Mouse (Mus musculus) heart, postnatal 0 days (tissue): ENCODE results near the gene Adgrd1.

Experiments
- CTCF ChIP-seq: IDR thresholded peaks from 2 replicates; pipeline ENCODE4 v1.5.1; 2016; ENCODE audit warnings: antibody characterized with exemption, control low read depth, low read depth
- EP300 ChIP-seq: IDR thresholded peaks from 2 replicates; pipeline ENCODE4 v1.6.1; 2016; ENCODE audit warnings: antibody characterized with exemption, low read depth

DNA sequence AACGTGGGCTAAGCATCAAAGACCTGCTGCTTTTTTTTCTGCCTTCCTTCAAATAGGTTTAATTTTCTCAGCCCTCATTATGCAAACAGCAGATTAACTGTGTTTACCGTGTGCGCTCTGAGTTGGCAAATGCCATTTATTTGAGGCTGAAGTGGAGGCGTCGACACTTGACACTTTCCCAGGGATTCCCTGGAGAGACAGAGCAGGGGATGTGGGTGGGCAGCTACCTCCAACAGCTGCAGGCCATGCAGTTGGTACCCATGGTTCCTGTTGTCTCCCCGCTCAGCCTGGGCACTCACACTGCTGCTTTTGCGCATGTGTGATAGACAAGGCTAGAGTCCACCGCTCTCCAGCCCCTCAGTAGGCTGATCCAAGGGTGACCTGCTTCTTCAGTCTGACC, 86.0 kb downstream of the Adgrd1 start:
- no peak for TF ChIP-seq CTCF
- no peak for TF ChIP-seq EP300
